8 mouse cellular contexts compared by ENCODE assay signal in genomic region chr8:120520707-120521590, GRCm38 (mm10).
DNase-seq lines count a peak whose midpoint lies in the region; ATAC-seq and TF ChIP-seq lines count a peak whose summit lies in the region.

No protein-coding gene starts in this region.

- H3K4me3 ChIP-seq in kidney, postnatal 0 days (replicated peaks; ENCODE audit: low read depth, low read length): no peak overlapping the region
- H3K4me3 ChIP-seq in heart, embryonic 13.5 days: no peak overlapping the region
- no peak overlapping the region for H3K4me3 ChIP-seq in limb, embryonic 15.5 days
- no peak overlapping the region for H3K4me3 ChIP-seq in olfactory bulb, adult 2 months (ENCODE audit: insufficient read depth, low read depth, low read length)

- no peak overlapping the region for H3K9ac ChIP-seq in kidney, postnatal 0 days (ENCODE audit: low read depth, low read length)
- peak overlapping the region; percentile 55 for H3K9ac ChIP-seq in heart, embryonic 13.5 days
- no peak overlapping the region for H3K9ac ChIP-seq in limb, embryonic 15.5 days

- H3K27me3 ChIP-seq in kidney, postnatal 0 days (ENCODE audit: insufficient read depth, low read length): no peaks in the 10 kb centered on the region
- no peaks in the 10 kb centered on the region for H3K27me3 ChIP-seq in heart, embryonic 13.5 days (replicated peaks)
- H3K27me3 ChIP-seq in limb, embryonic 15.5 days: no peaks in the 10 kb centered on the region

- TF ChIP-seq POLR2A in olfactory bulb, adult 2 months (IDR thresholded peaks at IDR 0.05; ENCODE audit: insufficient read depth, low read depth, low read length): no peak

- H3K4me1 ChIP-seq in kidney, postnatal 0 days (replicated peaks; ENCODE audit: insufficient read depth, low read length): peaks cover 31% of the 10 kb centered on the region; the same call in 1 of the 2 replicates
- peaks cover 89% of the 10 kb centered on the region for H3K4me1 ChIP-seq in heart, embryonic 13.5 days
- H3K4me1 ChIP-seq in limb, embryonic 15.5 days: peaks cover 76% of the 10 kb centered on the region
- H3K4me1 ChIP-seq in olfactory bulb, adult 2 months (ENCODE audit: control insufficient read depth, insufficient read depth, low read length): peaks cover 78% of the 10 kb centered on the region

- H3K27ac ChIP-seq in kidney, postnatal 0 days: no peak overlapping the region
- H3K27ac ChIP-seq in heart, embryonic 13.5 days (replicated peaks): peak overlapping the region; percentile 55
- H3K27ac ChIP-seq in limb, embryonic 15.5 days: no peak overlapping the region
- H3K27ac ChIP-seq in olfactory bulb, adult 2 months (ENCODE audit: insufficient read depth, low read depth, low read length): no peak overlapping the region

- no peaks in the 10 kb centered on the region for H3K9me3 ChIP-seq in kidney, postnatal 0 days (replicated peaks; ENCODE audit: low read length)
- H3K9me3 ChIP-seq in heart, embryonic 13.5 days: no peaks in the 10 kb centered on the region
- H3K9me3 ChIP-seq in limb, embryonic 15.5 days: no peaks in the 10 kb centered on the region

- ATAC-seq in kidney, postnatal 0 days (replicated peaks; ENCODE audit: low FRiP score, low read depth): no peak
- no peak; the same call in 1 of the 2 replicates for ATAC-seq in heart, embryonic 13.5 days (ENCODE audit: extremely low read depth, insufficient number of reproducible peaks, low FRiP score, low TSS enrichment)
- 0 out of 2 replicates have a peak, but pooled peaks have one; percentile 20 for ATAC-seq in limb, embryonic 15.5 days (ENCODE audit: insufficient number of reproducible peaks, low FRiP score, low TSS enrichment, low read depth)

- H3K36me3 ChIP-seq in kidney, postnatal 0 days (ENCODE audit: insufficient read depth, low read length): no peaks in the 10 kb centered on the region
- H3K36me3 ChIP-seq in heart, embryonic 13.5 days: no peaks in the 10 kb centered on the region
- H3K36me3 ChIP-seq in limb, embryonic 15.5 days: no peaks in the 10 kb centered on the region

- no peak overlapping the region for H3K4me2 ChIP-seq in kidney, postnatal 0 days (ENCODE audit: low read length)
- peak overlapping the region; percentile 25 for H3K4me2 ChIP-seq in heart, embryonic 13.5 days
- H3K4me2 ChIP-seq in limb, embryonic 15.5 days: no peak overlapping the region

- peak; percentile 51 for TF ChIP-seq CTCF in kidney, postnatal 0 days (IDR thresholded peaks at IDR 0.05; ENCODE audit: low read depth)
- TF ChIP-seq CTCF in olfactory bulb, adult 2 months (IDR thresholded peaks at IDR 0.05; ENCODE audit: insufficient read depth, low read depth, low read length): 0 out of 2 replicates have a peak, but pooled peaks have one; percentile 8

- 27% methylated on average over 19 of the region's 20 CpGs for WGBS in kidney, postnatal 0 days
- WGBS in heart, embryonic 13.5 days: 28% methylated on average over 20 of the region's 20 CpGs
- WGBS in limb, embryonic 15.5 days: 30% methylated on average over 20 of the region's 20 CpGs
- 26% methylated on average over 20 of the region's 20 CpGs for WGBS in olfactory bulb, adult 2 months

- peak; percentile 85 for DNase-seq in kidney, postnatal 0 days (ENCODE audit: low spot score)
- DNase-seq in kidney, adult 9 months: no peak
- peak; percentile 91 for DNase-seq in cerebellum, adult 9-11 months
- no peak for DNase-seq in thymus, postnatal 0 days (ENCODE audit: low spot score)
- no peak for DNase-seq in adrenal gland, adult 8-10 months

Comparison
In these comparisons a context has a peak if more than half of its experiments do, and no peak if none do; other contexts are left out.
1. DNase-seq: peak in kidney, postnatal 0 days (single experiment) and cerebellum, adult 9-11 months (single experiment); none in kidney, adult 9 months (single experiment), thymus, postnatal 0 days (single experiment) and adrenal gland, adult 8-10 months (single experiment).